ENCODE assay signal across 14 mouse cellular contexts in genomic region chr3:60473861-60474653, GRCm38 (mm10). TPM values are rescaled to one million over a fixed set of nuclear protein-coding genes. Genes with fewer than 3 reads are reported as not detected.
A peak's percentile ranks its signal among the peaks of the same experiment; 100 is the strongest.
DNase-seq lines count a peak whose midpoint lies in the region; ATAC-seq and TF ChIP-seq lines count a peak whose summit lies in the region.
"Had no signal": no experiment of that assay in that cellular context is flagged by ENCODE, and none has a peak within 500 bp of the region (broad histone marks: within the 10 kb centered on the region; RNA-seq: fewer than 3 reads in every experiment).

No protein-coding gene starts in this region.

- no peak for ATAC-seq in heart, embryonic 15.5 days (replicated peaks; ENCODE audit: insufficient number of reproducible peaks, insufficient read depth, low FRiP score, low read depth)
- ATAC-seq in liver, embryonic 15.5 days (ENCODE audit: insufficient read depth): no peak
- ATAC-seq in hindbrain, embryonic 16.5 days: no peak
- ATAC-seq: intestine, embryonic 15.5 days had no signal

- DNase-seq in heart, adult 2 months: no peak
- DNase-seq in A20 (ENCODE audit: low read depth, low spot score) (peak; percentile 87), MN1 (ENCODE audit: low spot score) (no peak)
- DNase-seq in c-Kit-negative CD71-positive TER-119-positive erythroid progenitor cells, embryonic 14.5 days (ENCODE audit: low read depth, low spot score): peak; percentile 42
- no peak for DNase-seq in yolk sac, embryonic 10.5 days (ENCODE audit: low spot score)
- DNase-seq: gastrocnemius, postnatal 25 days; heart, postnatal 14 days; lung, postnatal 36 days; spleen, adult 18-20 months had no signal

- no peaks in the 10 kb centered on the region for H3K36me3 ChIP-seq in heart, embryonic 15.5 days
- no peaks in the 10 kb centered on the region for H3K36me3 ChIP-seq in heart, adult 2 months (ENCODE audit: control insufficient read depth, insufficient read depth, low read length)
- no peaks in the 10 kb centered on the region for H3K36me3 ChIP-seq in liver, embryonic 15.5 days (replicated peaks)
- H3K36me3 ChIP-seq in hindbrain, embryonic 16.5 days (ENCODE audit: control insufficient read depth, insufficient read depth, low read length): no peaks in the 10 kb centered on the region
- H3K36me3 ChIP-seq: intestine, embryonic 15.5 days had no signal

- intact Hi-C loops in heart, adult 2 months (cut with DNase I): no loop called here

- H3K4me1 ChIP-seq in heart, embryonic 15.5 days (replicated peaks): no peaks in the 10 kb centered on the region
- H3K4me1 ChIP-seq in heart, adult 2 months (ENCODE audit: control insufficient read depth, insufficient read depth, low read length): no peaks in the 10 kb centered on the region; the same call in 1 of the 2 replicates
- H3K4me1 ChIP-seq in liver, embryonic 15.5 days (replicated peaks): peaks cover 28% of the 10 kb centered on the region
- no peaks in the 10 kb centered on the region for H3K4me1 ChIP-seq in hindbrain, embryonic 16.5 days (ENCODE audit: control insufficient read depth, insufficient read depth, low read depth, low read length)
- H3K4me1 ChIP-seq: intestine, embryonic 15.5 days had no signal

- no peaks in the 10 kb centered on the region for H3K9me3 ChIP-seq in heart, embryonic 15.5 days (replicated peaks)
- no peaks in the 10 kb centered on the region for H3K9me3 ChIP-seq in liver, embryonic 15.5 days (replicated peaks)
- no peaks in the 10 kb centered on the region for H3K9me3 ChIP-seq in hindbrain, embryonic 16.5 days (ENCODE audit: control insufficient read depth, low read length)
- H3K9me3 ChIP-seq: intestine, embryonic 15.5 days had no signal

- WGBS in heart, embryonic 15.5 days: 83% methylated on average over 11 of the region's 11 CpGs
- WGBS in heart, adult 2 months: 91% methylated on average over 11 of the region's 11 CpGs
- 19% methylated on average over 11 of the region's 11 CpGs for WGBS in liver, embryonic 15.5 days (ENCODE audit: insufficient replicate concordance)
- WGBS in hindbrain, embryonic 16.5 days: 92% methylated on average over 11 of the region's 11 CpGs

- no peaks in the 10 kb centered on the region for H3K79me2 ChIP-seq in heart, adult 2 months (replicated peaks; ENCODE audit: control insufficient read depth, insufficient read depth, low read length)

- peak overlapping the region; percentile 15; the same call in 1 of the 2 replicates for H3K4me3 ChIP-seq in heart, embryonic 15.5 days
- no peak overlapping the region for H3K4me3 ChIP-seq in heart, adult 2 months
- peak overlapping the region; percentile 54 for H3K4me3 ChIP-seq in liver, embryonic 15.5 days (replicated peaks)
- no peak overlapping the region for H3K4me3 ChIP-seq in hindbrain, embryonic 16.5 days (ENCODE audit: low read length)
- H3K4me3 ChIP-seq: intestine, embryonic 15.5 days; myocyte had no signal

- H3K27ac ChIP-seq in heart, embryonic 15.5 days: no peak overlapping the region
- H3K27ac ChIP-seq in heart, adult 2 months: no peak overlapping the region
- peak overlapping the region; percentile 78 for H3K27ac ChIP-seq in liver, embryonic 15.5 days (replicated peaks)
- no peak overlapping the region for H3K27ac ChIP-seq in hindbrain, embryonic 16.5 days (ENCODE audit: low read depth, low read length)
- H3K27ac ChIP-seq: intestine, embryonic 15.5 days had no signal

- H3K4me2 ChIP-seq in heart, embryonic 15.5 days: no peak overlapping the region
- H3K4me2 ChIP-seq in liver, embryonic 15.5 days: peak overlapping the region; percentile 70
- no peak overlapping the region for H3K4me2 ChIP-seq in hindbrain, embryonic 16.5 days (ENCODE audit: low read length)
- H3K4me2 ChIP-seq: intestine, embryonic 15.5 days had no signal

- no peak for TF ChIP-seq POLR2A in heart, adult 2 months (IDR thresholded peaks at IDR 0.05; ENCODE audit: insufficient read depth, low read depth, low read length)

- H3K27me3 ChIP-seq in heart, embryonic 15.5 days: no peaks in the 10 kb centered on the region
- H3K27me3 ChIP-seq in heart, adult 2 months (ENCODE audit: control insufficient read depth, insufficient read depth, low read length): no peaks in the 10 kb centered on the region
- no peaks in the 10 kb centered on the region for H3K27me3 ChIP-seq in liver, embryonic 15.5 days
- H3K27me3 ChIP-seq in hindbrain, embryonic 16.5 days (replicated peaks; ENCODE audit: control insufficient read depth, insufficient read depth, low read length): no peaks in the 10 kb centered on the region
- H3K27me3 ChIP-seq: intestine, embryonic 15.5 days had no signal

- no peak for TF ChIP-seq EP300 in heart, adult 2 months (IDR thresholded peaks at IDR 0.05; ENCODE audit: insufficient read depth, low read depth, low read length)

- H3K9ac ChIP-seq in heart, embryonic 15.5 days: no peak overlapping the region
- no peak overlapping the region for H3K9ac ChIP-seq in heart, adult 2 months (ENCODE audit: low read depth, low read length)
- peak overlapping the region; percentile 55; the same call in 1 of the 2 replicates for H3K9ac ChIP-seq in liver, embryonic 15.5 days
- no peak overlapping the region for H3K9ac ChIP-seq in hindbrain, embryonic 16.5 days (ENCODE audit: low read depth, low read length)
- H3K9ac ChIP-seq: intestine, embryonic 15.5 days had no signal

- no peak for TF ChIP-seq CTCF in heart, adult 2 months (IDR thresholded peaks at IDR 0.05)

RNA-seq across cellular contexts. Expression of gene Mbnl1, which starts 1.4 kb away (rescaled TPM):
- 72.9 and 82.7 TPM in 2 replicates for polyA plus RNA-seq in heart, embryonic 15.5 days (2015; fragmentation: Nextera tagmentation; extraction: Ambion mirVana)
- total RNA-seq in heart, adult 2 months (2021): 100 to 1,000 TPM; 215 to 237 TPM
- polyA plus RNA-seq in heart, adult 2 months (2012; rRNA removed): 55.8 and 79.7 TPM in 2 replicates
- polyA plus RNA-seq in liver, embryonic 15.5 days (2015; fragmentation: Nextera tagmentation; extraction: Ambion mirVana): 88.5 and 93.9 TPM in 2 replicates
- polyA plus RNA-seq in hindbrain, embryonic 16.5 days (2015; fragmentation: Nextera tagmentation; extraction: Ambion mirVana): 45.0 and 54.3 TPM in 2 replicates

Comparison
In these comparisons a context has a peak if more than half of its experiments do, and no peak if none do; other contexts are left out.
1. H3K4me3 ChIP-seq: peak in heart, embryonic 15.5 days (single experiment) and liver, embryonic 15.5 days (single experiment); none in heart, adult 2 months (single experiment) and hindbrain, embryonic 16.5 days (single experiment).
2. DNase-seq: peak in A20 (single experiment) and c-Kit-negative CD71-positive TER-119-positive erythroid progenitor cells, embryonic 14.5 days (single experiment); none in heart, adult 2 months (0 of 2), yolk sac, embryonic 10.5 days (single experiment) and MN1 (single experiment).